Mouse (Mus musculus): ENCODE measurements around the gene Lysmd4. TPM values are rescaled to one million over a fixed set of nuclear protein-coding genes. Genes with fewer than 3 reads are reported as not detected.
"Not testable (repeated sequence)": the region's sequence is repeated elsewhere in the genome, so short reads cannot be mapped to it uniquely, and the experiment has no call there.

The Lysmd4 gene
- polyA plus RNA-seq, 1 experiment from 2014 or later, result 17.3 TPM

GRCm38 (mm10) chr7:67234797-67235196, 12.5 kb downstream of the Lysmd4 start:
- ATAC-seq (replicated peaks; ENCODE audit: low FRiP score), result no peak
- Histone ChIP-seq H3K4me3 (replicated peaks) (no peak overlapping the region), H3K36me3 (peaks cover 73% of the 10 kb centered on the region), H3K9me3 (replicated peaks) (no peaks in the 10 kb centered on the region), H3K27ac (no peak overlapping the region), H3K4me2 (no peak overlapping the region), H3K27me3 (no peaks in the 10 kb centered on the region), H3K4me1 (no peaks in the 10 kb centered on the region), H3K9ac (no peak overlapping the region)
- WGBS, result 58% methylated on average over 8 of the region's 8 CpGs

- Histone ChIP-seq H3K4me1 (no peaks in the 10 kb centered on the region), H3K4me2 (no peak overlapping the region), H3K36me3 (peaks cover 76% of the 10 kb centered on the region), H3K9ac (no peak overlapping the region), H3K4me3 (replicated peaks) (no peak overlapping the region), H3K9me3 (replicated peaks) (no peaks in the 10 kb centered on the region), H3K27ac (no peak overlapping the region), H3K27me3 (no peaks in the 10 kb centered on the region)
- no peak for ATAC-seq (replicated peaks; ENCODE audit: low FRiP score)
- 85% methylated on average over 2 of the region's 2 CpGs for WGBS
These were observed 14.0 kb downstream of the Lysmd4 start for GRCm38 (mm10) chr7:67236351-67236750.

GRCm38 (mm10) chr7:67237752-67238151, 15.4 kb downstream of the Lysmd4 start:
- 98% methylated on average over 2 of the region's 2 CpGs for WGBS
- Histone ChIP-seq H3K36me3 (peaks cover 63% of the 10 kb centered on the region), H3K27ac (no peak overlapping the region)

GRCm38 (mm10) chr7:67241969-67242368, 19.6 kb downstream of the Lysmd4 start:
- no peak overlapping the region for H3K27ac ChIP-seq
- H3K9ac ChIP-seq, result no peak overlapping the region

More at GRCm38 (mm10) chr7:67237752-67238151, 15.4 kb downstream of the Lysmd4 start:
- Histone ChIP-seq H3K4me1 (no peaks in the 10 kb centered on the region), H3K9me3 (replicated peaks) (no peaks in the 10 kb centered on the region), H3K4me2 (no peak overlapping the region), H3K9ac (no peak overlapping the region), H3K4me3 (replicated peaks) (no peak overlapping the region), H3K27me3 (no peaks in the 10 kb centered on the region)
- ATAC-seq (replicated peaks; ENCODE audit: low FRiP score), result no peak

GRCm38 (mm10) chr7:67243121-67243893, 21.0 kb downstream of the Lysmd4 start:
- H3K27me3 ChIP-seq, result no peaks in the 10 kb centered on the region
- 54% methylated on average over 2 of the region's 2 CpGs for WGBS
- H3K4me3 ChIP-seq (replicated peaks), result no peak overlapping the region
- no peaks in the 10 kb centered on the region for H3K9me3 ChIP-seq (replicated peaks)
- no peak overlapping the region for H3K4me2 ChIP-seq
- peaks cover 23% of the 10 kb centered on the region for H3K36me3 ChIP-seq
- no peaks in the 10 kb centered on the region for H3K4me1 ChIP-seq
- no peak for ATAC-seq (replicated peaks; ENCODE audit: low FRiP score)
- no peak overlapping the region for H3K9ac ChIP-seq
- H3K27ac ChIP-seq, result no peak overlapping the region

More at GRCm38 (mm10) chr7:67241969-67242368, 19.6 kb downstream of the Lysmd4 start:
- Histone ChIP-seq H3K4me2 (no peak overlapping the region), H3K27me3 (no peaks in the 10 kb centered on the region), H3K4me3 (replicated peaks) (no peak overlapping the region), H3K36me3 (peaks cover 28% of the 10 kb centered on the region), H3K9me3 (replicated peaks) (no peaks in the 10 kb centered on the region), H3K4me1 (no peaks in the 10 kb centered on the region)
- WGBS, result 79% methylated on average over 3 of the region's 3 CpGs
- no peak for ATAC-seq (replicated peaks; ENCODE audit: low FRiP score)

- Histone ChIP-seq H3K27me3 (no peaks in the 10 kb centered on the region), H3K27ac (no peak overlapping the region), H3K4me1 (no peaks in the 10 kb centered on the region), H3K36me3 (peaks cover 17% of the 10 kb centered on the region), H3K9ac (no peak overlapping the region), H3K4me2 (no peak overlapping the region), H3K9me3 (replicated peaks) (no peaks in the 10 kb centered on the region), H3K4me3 (replicated peaks) (no peak overlapping the region)
- 74% methylated on average over 4 of the region's 4 CpGs for WGBS
- no peak for ATAC-seq (replicated peaks; ENCODE audit: low FRiP score)
These were observed 21.5 kb downstream of the Lysmd4 start for GRCm38 (mm10) chr7:67243894-67244282.

- no peaks in the 10 kb centered on the region for H3K27me3 ChIP-seq
- peaks cover 14% of the 10 kb centered on the region for H3K36me3 ChIP-seq
- H3K27ac ChIP-seq, result no peak overlapping the region
- no peaks in the 10 kb centered on the region for H3K4me1 ChIP-seq
- H3K9me3 ChIP-seq (replicated peaks), result no peaks in the 10 kb centered on the region
- no peak overlapping the region for H3K4me3 ChIP-seq (replicated peaks)
- no peak overlapping the region for H3K4me2 ChIP-seq
- ATAC-seq (replicated peaks; ENCODE audit: low FRiP score), result no peak
- 79% methylated on average over 1 of the region's 1 CpGs for WGBS
- H3K9ac ChIP-seq, result no peak overlapping the region
These were observed 22.9 kb downstream of the Lysmd4 start for GRCm38 (mm10) chr7:67245255-67245654.

- H3K4me3 ChIP-seq (replicated peaks), result no peak overlapping the region
- no peak overlapping the region for H3K9ac ChIP-seq
- no peak overlapping the region for H3K27ac ChIP-seq
- H3K4me1 ChIP-seq, result no peaks in the 10 kb centered on the region
- peaks cover 15% of the 10 kb centered on the region for H3K36me3 ChIP-seq
- no peaks in the 10 kb centered on the region for H3K9me3 ChIP-seq (replicated peaks)
- ATAC-seq (replicated peaks; ENCODE audit: low FRiP score), result no peak
- no peak overlapping the region for H3K4me2 ChIP-seq
- H3K27me3 ChIP-seq, result no peaks in the 10 kb centered on the region
- 78% methylated on average over 2 of the region's 2 CpGs for WGBS
These were observed 23.7 kb downstream of the Lysmd4 start for GRCm38 (mm10) chr7:67246067-67246466.

GRCm38 (mm10) chr7:67259828-67260563, 37.7 kb downstream of the Lysmd4 start:
- no peak overlapping the region for H3K4me2 ChIP-seq
- no peaks in the 10 kb centered on the region for H3K4me1 ChIP-seq
- no peak for ATAC-seq (replicated peaks; ENCODE audit: low FRiP score)
- H3K9ac ChIP-seq, result no peak overlapping the region
- H3K27me3 ChIP-seq, result no peaks in the 10 kb centered on the region
- H3K4me3 ChIP-seq (replicated peaks), result no peak overlapping the region
- no peak overlapping the region for H3K27ac ChIP-seq
- WGBS, result 81% methylated on average over 4 of the region's 4 CpGs
- H3K36me3 ChIP-seq, result peaks cover 29% of the 10 kb centered on the region
- H3K9me3 ChIP-seq (replicated peaks), result no peaks in the 10 kb centered on the region

GRCm38 (mm10) chr7:67270447-67270846, 48.1 kb downstream of the Lysmd4 start:
- WGBS, result 91% methylated on average over 4 of the region's 4 CpGs
- H3K4me3 ChIP-seq (replicated peaks); ATAC-seq (replicated peaks; ENCODE audit: low FRiP score): not testable (repeated sequence)

GRCm38 (mm10) chr7:67283581-67283980, 61.2 kb downstream of the Lysmd4 start:
- H3K4me2 ChIP-seq, result no peak overlapping the region
- no peaks in the 10 kb centered on the region for H3K27me3 ChIP-seq
- no peaks in the 10 kb centered on the region for H3K4me1 ChIP-seq
- 93% methylated on average over 6 of the region's 6 CpGs for WGBS
- peaks cover 16% of the 10 kb centered on the region; the same call in 1 of the 2 replicates for H3K36me3 ChIP-seq
- H3K9me3 ChIP-seq (replicated peaks), result no peaks in the 10 kb centered on the region
- ATAC-seq (replicated peaks; ENCODE audit: low FRiP score), result no peak
- no peak overlapping the region for H3K27ac ChIP-seq
- no peak overlapping the region for H3K9ac ChIP-seq
- H3K4me3 ChIP-seq (replicated peaks), result no peak overlapping the region

More at GRCm38 (mm10) chr7:67270447-67270846, 48.1 kb downstream of the Lysmd4 start:
- not testable (repeated sequence) for H3K27ac ChIP-seq; H3K4me2 ChIP-seq; H3K27me3 ChIP-seq; H3K9ac ChIP-seq; H3K4me1 ChIP-seq; H3K9me3 ChIP-seq (replicated peaks)
- H3K36me3 ChIP-seq, result peaks cover 10% of the 10 kb centered on the region

GRCm38 (mm10) chr7:67287456-67287855, 65.1 kb downstream of the Lysmd4 start:
- H3K9ac ChIP-seq, result no peak overlapping the region
- no peak overlapping the region for H3K4me2 ChIP-seq
- no peak overlapping the region for H3K27ac ChIP-seq
- ATAC-seq (replicated peaks; ENCODE audit: low FRiP score), result no peak
- H3K4me3 ChIP-seq (replicated peaks), result no peak overlapping the region
- H3K9me3 ChIP-seq (replicated peaks), result no peaks in the 10 kb centered on the region
- WGBS, result 85% methylated on average over 4 of the region's 4 CpGs
- H3K36me3 ChIP-seq, result peaks cover 3% of the 10 kb centered on the region; the same call in 1 of the 2 replicates
- H3K27me3 ChIP-seq, result no peaks in the 10 kb centered on the region
- H3K4me1 ChIP-seq, result no peaks in the 10 kb centered on the region
